Comparison of ENCODE assay signal across 8 mouse cellular contexts in genomic region chr8:83697374-83698220, GRCm38 (mm10). TPM values are rescaled to one million over a fixed set of nuclear protein-coding genes. Genes with fewer than 3 reads are reported as not detected.
DNase-seq lines count a peak whose midpoint lies in the region; ATAC-seq and TF ChIP-seq lines count a peak whose summit lies in the region.

No protein-coding gene starts in this region.

- no peak for TF ChIP-seq EP300 in liver, postnatal 0 days (IDR thresholded peaks at IDR 0.05; ENCODE audit: low read depth)

- H3K27me3 ChIP-seq in G1E (ENCODE audit: insufficient read depth, low read length), result no peaks in the 10 kb centered on the region
- H3K27me3 ChIP-seq in intestine, embryonic 15.5 days (replicated peaks), result no peaks in the 10 kb centered on the region
- H3K27me3 ChIP-seq in liver, postnatal 0 days (ENCODE audit: insufficient read depth, low read length), result no peaks in the 10 kb centered on the region
- no peaks in the 10 kb centered on the region for H3K27me3 ChIP-seq in neural tube, embryonic 15.5 days (replicated peaks)

- peak overlapping the region; percentile 87 for H3K9ac ChIP-seq in intestine, embryonic 15.5 days
- peak overlapping the region; percentile 91 for H3K9ac ChIP-seq in liver, postnatal 0 days (replicated peaks)
- peak overlapping the region; percentile 89 for H3K9ac ChIP-seq in neural tube, embryonic 15.5 days (replicated peaks)

- peaks cover 79% of the 10 kb centered on the region for H3K4me1 ChIP-seq in G1E (ENCODE audit: insufficient read depth, low read depth, low read length)
- H3K4me1 ChIP-seq in bone marrow, adult 2 months (ENCODE audit: control insufficient read depth, insufficient read depth, low read length), result peaks cover 17% of the 10 kb centered on the region
- H3K4me1 ChIP-seq in intestine, embryonic 15.5 days (replicated peaks), result peaks cover 41% of the 10 kb centered on the region
- H3K4me1 ChIP-seq in liver, postnatal 0 days (ENCODE audit: insufficient read depth), result peaks cover 46% of the 10 kb centered on the region
- peaks cover 45% of the 10 kb centered on the region for H3K4me1 ChIP-seq in neural tube, embryonic 15.5 days

- TF ChIP-seq CTCF in G1E (IDR thresholded peaks at IDR 0.05; ENCODE audit: low read depth, low read length), result no peak
- no peak for TF ChIP-seq CTCF in bone marrow, adult 2 months (IDR thresholded peaks at IDR 0.05; ENCODE audit: control insufficient read depth, insufficient read depth, low read length)
- TF ChIP-seq CTCF in liver, postnatal 0 days (IDR thresholded peaks at IDR 0.05; ENCODE audit: low read depth), result no peak

- H3K4me2 ChIP-seq in intestine, embryonic 15.5 days (replicated peaks), result peak overlapping the region; percentile 72
- H3K4me2 ChIP-seq in liver, postnatal 0 days (ENCODE audit: low read depth, low read length), result peak overlapping the region; percentile 92
- H3K4me2 ChIP-seq in neural tube, embryonic 15.5 days, result peak overlapping the region; percentile 94

- H3K9me3 ChIP-seq in G1E (replicated peaks), result peaks cover 3% of the 10 kb centered on the region; the same call in 1 of the 2 replicates
- H3K9me3 ChIP-seq in intestine, embryonic 15.5 days, result no peaks in the 10 kb centered on the region
- H3K9me3 ChIP-seq in liver, postnatal 0 days (ENCODE audit: low read length), result no peaks in the 10 kb centered on the region
- no peaks in the 10 kb centered on the region for H3K9me3 ChIP-seq in neural tube, embryonic 15.5 days (replicated peaks)

- H3K4me3 ChIP-seq in G1E (ENCODE audit: low read depth, low read length), result peak overlapping the region; percentile 92
- H3K4me3 ChIP-seq in bone marrow, adult 2 months (replicated peaks; ENCODE audit: control insufficient read depth, low read depth, low read length), result peak overlapping the region; percentile 92
- peak overlapping the region; percentile 82 for H3K4me3 ChIP-seq in intestine, embryonic 15.5 days (replicated peaks)
- peak overlapping the region; percentile 80 for H3K4me3 ChIP-seq in liver, postnatal 0 days (ENCODE audit: low read depth, low read length)
- H3K4me3 ChIP-seq in neural tube, embryonic 15.5 days (replicated peaks), result peak overlapping the region; percentile 80

- 11% methylated on average over 19 of the region's 19 CpGs for WGBS in bone marrow, adult 2 months
- 32% methylated on average over 19 of the region's 19 CpGs for WGBS in intestine, embryonic 15.5 days
- 36% methylated on average over 19 of the region's 19 CpGs for WGBS in liver, postnatal 0 days (ENCODE audit: insufficient replicate concordance)
- WGBS in neural tube, embryonic 15.5 days, result 61% methylated on average over 19 of the region's 19 CpGs

- ATAC-seq in G1E (ENCODE audit: extremely low read depth, insufficient number of reproducible peaks, low FRiP score, poor library complexity, severe bottlenecking), result no peak
- ATAC-seq in intestine, embryonic 15.5 days, result peak; percentile 32
- ATAC-seq in liver, postnatal 0 days, result no peak
- ATAC-seq in neural tube, embryonic 15.5 days (ENCODE audit: low FRiP score), result no peak

- peak overlapping the region; percentile 98 for H3K27ac ChIP-seq in bone marrow, adult 2 months (ENCODE audit: control insufficient read depth, insufficient read depth, low read depth, low read length, poor library complexity)
- peak overlapping the region; percentile 90; the same call in 1 of the 2 replicates for H3K27ac ChIP-seq in intestine, embryonic 15.5 days
- peak overlapping the region; percentile 90 for H3K27ac ChIP-seq in liver, postnatal 0 days (ENCODE audit: low read depth)
- no peak overlapping the region; the same call in 1 of the 2 replicates for H3K27ac ChIP-seq in neural tube, embryonic 15.5 days (replicated peaks)

- peaks cover 52% of the 10 kb centered on the region for H3K36me3 ChIP-seq in G1E (replicated peaks)
- H3K36me3 ChIP-seq in intestine, embryonic 15.5 days, result peaks cover 1% of the 10 kb centered on the region
- H3K36me3 ChIP-seq in liver, postnatal 0 days (replicated peaks; ENCODE audit: insufficient read depth, low read length), result 0 out of 2 replicates have a peak, but pooled peaks cover under 1% of the 10 kb centered on the region
- peaks cover 2% of the 10 kb centered on the region for H3K36me3 ChIP-seq in neural tube, embryonic 15.5 days

- no peak for TF ChIP-seq POLR2A in bone marrow, adult 2 months (IDR thresholded peaks at IDR 0.05; ENCODE audit: borderline replicate concordance, control insufficient read depth, low read depth, low read length)

- intact Hi-C loops in gastrocnemius, postnatal 36 days (cut with DNase I), result no loop called here

- no peak for DNase-seq in G1E (ENCODE audit: low spot score)
- peak; percentile 42 to 49 for DNase-seq in gastrocnemius, postnatal 36 days
- DNase-seq in liver, postnatal 0 days, result peak; percentile 38
- no peak for DNase-seq in left cerebral cortex, adult 8-10 months (ENCODE audit: low spot score in 2 of 2)
- no peak for DNase-seq in embryo, embryonic 11 days

RNA-seq across cellular contexts. Expression of gene Pkn1, which starts 1.4 kb away (rescaled TPM):
- total RNA-seq in G1E (2014; fragmentation: Nextera tagmentation) (104 and 109 TPM in 2 replicates), G1E (2017) (89.4 and 116 TPM in 2 replicates)
- 150 and 153 TPM in 2 replicates for polyA plus RNA-seq in G1E (2012)
- polyA plus RNA-seq in bone marrow, adult 2 months (2011; ENCODE audit: insufficient read depth, insufficient read length, low replicate concordance, missing spikeins), result 44.4 and 94.3 TPM in 2 replicates
- 10 to 100 TPM; 30.6 to 33.7 TPM for total RNA-seq in gastrocnemius, postnatal 36 days (2021)
- 34.4 and 35.2 TPM in 2 replicates for polyA plus RNA-seq in intestine, embryonic 15.5 days (2015; fragmentation: Nextera tagmentation; extraction: Ambion mirVana)
- 8.5 TPM in 2 replicates for polyA plus RNA-seq in liver, postnatal 0 days (2015; fragmentation: Nextera tagmentation; extraction: Ambion mirVana)
- 24.6 and 25.1 TPM in 2 replicates for polyA plus RNA-seq in neural tube, embryonic 15.5 days (2015; fragmentation: Nextera tagmentation; extraction: Ambion mirVana)
- total RNA-seq in left cerebral cortex, adult 8-10 months (2022), result 10 to 100 TPM; 52.2 to 66.2 (median 54.8) TPM

RNA-seq across cellular contexts. Expression of gene Ddx39, which starts 17.4 kb away (rescaled TPM):
- total RNA-seq in G1E (2014; fragmentation: Nextera tagmentation) (101 and 141 TPM in 2 replicates), G1E (2017) (226 and 266 TPM in 2 replicates)
- polyA plus RNA-seq in G1E (2012), result 58.0 and 77.5 TPM in 2 replicates
- 74.2 and 81.0 TPM in 2 replicates for polyA plus RNA-seq in bone marrow, adult 2 months (2011; ENCODE audit: insufficient read depth, insufficient read length, low replicate concordance, missing spikeins)
- 10 to 100 TPM; 11.3 to 12.0 TPM for total RNA-seq in gastrocnemius, postnatal 36 days (2021)
- 215 and 226 TPM in 2 replicates for polyA plus RNA-seq in intestine, embryonic 15.5 days (2015; fragmentation: Nextera tagmentation; extraction: Ambion mirVana)
- 68.5 and 80.9 TPM in 2 replicates for polyA plus RNA-seq in liver, postnatal 0 days (2015; fragmentation: Nextera tagmentation; extraction: Ambion mirVana)
- polyA plus RNA-seq in neural tube, embryonic 15.5 days (2015; fragmentation: Nextera tagmentation; extraction: Ambion mirVana), result 86.5 and 117 TPM in 2 replicates
- total RNA-seq in left cerebral cortex, adult 8-10 months (2022), result 10 to 100 TPM; 14.4 to 18.4 (median 16.3) TPM

RNA-seq across cellular contexts. Expression of gene Ptger1, which starts 31.1 kb away (rescaled TPM):
- total RNA-seq in G1E (2014; fragmentation: Nextera tagmentation) (1.1 TPM in 1 of 2 replicates, not detected in the other), G1E (2017) (1.6 and 1.8 TPM in 2 replicates)
- polyA plus RNA-seq in G1E (2012), result 0.23 and 0.38 TPM in 2 replicates
- 0.41 and 0.57 TPM in 2 replicates for polyA plus RNA-seq in bone marrow, adult 2 months (2011; ENCODE audit: insufficient read depth, insufficient read length, low replicate concordance, missing spikeins)
- total RNA-seq in gastrocnemius, postnatal 36 days (2021), result under 1 TPM; 0.10 to 0.12 TPM
- 1.2 and 1.6 TPM in 2 replicates for polyA plus RNA-seq in intestine, embryonic 15.5 days (2015; fragmentation: Nextera tagmentation; extraction: Ambion mirVana)
- 0.12 and 0.16 TPM in 2 replicates for polyA plus RNA-seq in liver, postnatal 0 days (2015; fragmentation: Nextera tagmentation; extraction: Ambion mirVana)
- polyA plus RNA-seq in neural tube, embryonic 15.5 days (2015; fragmentation: Nextera tagmentation; extraction: Ambion mirVana), result 0.95 and 1.00 TPM in 2 replicates
- 1 to 10 TPM in 3 of 4 experiments, under 1 TPM in 1; 0.83 to 1.5 (median 1.3) TPM for total RNA-seq in left cerebral cortex, adult 8-10 months (2022)

RNA-seq across cellular contexts. Expression of gene Adgre5, which starts 43.5 kb away (rescaled TPM):
- total RNA-seq in G1E (2014; fragmentation: Nextera tagmentation) (223 and 228 TPM in 2 replicates), G1E (2017) (405 and 468 TPM in 2 replicates)
- 69.3 and 92.9 TPM in 2 replicates for polyA plus RNA-seq in G1E (2012)
- polyA plus RNA-seq in bone marrow, adult 2 months (2011; ENCODE audit: insufficient read depth, insufficient read length, low replicate concordance, missing spikeins), result 25.3 and 79.2 TPM in 2 replicates
- total RNA-seq in gastrocnemius, postnatal 36 days (2021), result 10 to 100 TPM; 21.9 to 22.5 TPM
- polyA plus RNA-seq in intestine, embryonic 15.5 days (2015; fragmentation: Nextera tagmentation; extraction: Ambion mirVana), result 32.3 and 35.4 TPM in 2 replicates
- 14.5 and 15.7 TPM in 2 replicates for polyA plus RNA-seq in liver, postnatal 0 days (2015; fragmentation: Nextera tagmentation; extraction: Ambion mirVana)
- polyA plus RNA-seq in neural tube, embryonic 15.5 days (2015; fragmentation: Nextera tagmentation; extraction: Ambion mirVana), result 12.2 and 15.5 TPM in 2 replicates
- 10 to 100 TPM in 1 of 4 experiments, 1 to 10 TPM in 3; 8.3 to 12.2 (median 8.8) TPM for total RNA-seq in left cerebral cortex, adult 8-10 months (2022)

RNA-seq across cellular contexts. Expression of gene Gipc1, which starts 45.1 kb away (rescaled TPM):
- total RNA-seq in G1E (2014; fragmentation: Nextera tagmentation) (27.7 and 37.7 TPM in 2 replicates), G1E (2017) (25.3 and 27.7 TPM in 2 replicates)
- polyA plus RNA-seq in G1E (2012), result 65.3 and 78.0 TPM in 2 replicates
- 14.8 and 17.3 TPM in 2 replicates for polyA plus RNA-seq in bone marrow, adult 2 months (2011; ENCODE audit: insufficient read depth, insufficient read length, low replicate concordance, missing spikeins)
- total RNA-seq in gastrocnemius, postnatal 36 days (2021), result 10 to 100 TPM; 16.7 to 17.8 TPM
- 163 and 166 TPM in 2 replicates for polyA plus RNA-seq in intestine, embryonic 15.5 days (2015; fragmentation: Nextera tagmentation; extraction: Ambion mirVana)
- polyA plus RNA-seq in liver, postnatal 0 days (2015; fragmentation: Nextera tagmentation; extraction: Ambion mirVana), result 44.4 and 46.1 TPM in 2 replicates
- polyA plus RNA-seq in neural tube, embryonic 15.5 days (2015; fragmentation: Nextera tagmentation; extraction: Ambion mirVana), result 116 and 118 TPM in 2 replicates
- 10 to 100 TPM; 72.9 to 74.5 (median 74.3) TPM for total RNA-seq in left cerebral cortex, adult 8-10 months (2022)

Comparison
In these comparisons a context has a peak if more than half of its experiments do, and no peak if none do; other contexts are left out.
1. DNase-seq: peak in gastrocnemius, postnatal 36 days (2 of 2) and liver, postnatal 0 days (single experiment); none in G1E (single experiment), left cerebral cortex, adult 8-10 months (0 of 2) and embryo, embryonic 11 days (single experiment).
2. Peak in every context shown above with its lines, with median percentiles within 50 percentile points of each other: H3K4me3 ChIP-seq, H3K4me2 ChIP-seq and H3K9ac ChIP-seq.